Mouse (Mus musculus): ENCODE measurements around the gene Commd4. TPM values are rescaled to one million over a fixed set of nuclear protein-coding genes. Genes with fewer than 3 reads are reported as not detected.

The Commd4 gene
- polyA plus RNA-seq, 1 experiment from 2014 or later: 99.0 TPM

DNA sequence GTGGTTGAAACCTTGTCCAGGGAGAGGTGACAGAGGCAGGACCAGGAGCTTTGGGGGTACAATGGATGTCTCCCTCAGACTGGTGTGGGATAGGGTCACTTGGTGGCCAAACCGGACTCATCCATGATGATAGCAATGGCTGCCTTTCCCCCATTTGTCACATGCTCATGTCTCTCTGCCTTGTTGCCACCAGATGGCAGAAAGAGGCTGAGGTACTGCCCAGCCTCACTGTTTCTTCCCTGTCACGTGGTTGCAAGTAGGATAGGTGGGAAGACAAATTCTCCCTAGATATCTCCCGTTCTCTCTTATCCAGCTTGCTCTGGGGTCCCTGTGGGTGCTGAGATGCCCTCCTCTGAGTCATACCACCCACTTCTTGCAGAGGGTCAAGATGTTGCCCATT, 4.4 kb upstream of the Commd4 start:
- no peak for ATAC-seq (ENCODE audit: low FRiP score, low TSS enrichment)
- Histone ChIP-seq H3K9ac (ENCODE audit: low read depth, low read length) (no peak overlapping the region), H3K4me1 (ENCODE audit: control insufficient read depth, insufficient read depth, low read length) (peaks cover 3% of the 10 kb centered on the region; the same call in 1 of the 2 replicates), H3K27me3 (ENCODE audit: control insufficient read depth, insufficient read depth, low read length) (no peaks in the 10 kb centered on the region), H3K4me2 (replicated peaks; ENCODE audit: low read depth, low read length) (no peak overlapping the region), H3K4me3 (ENCODE audit: low read length) (no peak overlapping the region), H3K36me3 (ENCODE audit: control insufficient read depth, insufficient read depth, low read length) (no peaks in the 10 kb centered on the region), H3K9me3 (ENCODE audit: control insufficient read depth, low read length) (no peaks in the 10 kb centered on the region), H3K27ac (ENCODE audit: low read depth, low read length) (no peak overlapping the region)
- 18% methylated on average over 3 of the region's 3 CpGs for WGBS

DNA sequence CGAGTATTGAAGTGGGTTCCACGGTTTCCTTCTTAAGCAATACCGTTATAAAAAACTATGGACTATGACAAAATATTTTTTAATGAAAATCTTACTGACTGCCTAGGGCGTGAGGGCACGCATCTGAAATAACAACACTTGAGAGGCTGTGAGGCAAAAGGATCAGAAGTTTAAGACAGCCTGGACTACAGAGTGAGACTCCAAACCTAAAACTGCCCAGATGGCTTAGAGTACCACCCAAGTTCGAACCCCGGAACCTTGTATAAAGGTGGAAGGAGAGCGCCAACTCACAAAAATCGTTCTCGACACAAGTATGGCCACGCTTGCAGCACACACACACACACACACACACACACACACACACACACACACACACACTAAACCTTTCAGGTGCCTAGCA, 375 bp upstream of the Commd4 start:
- Histone ChIP-seq H3K27ac (ENCODE audit: low read depth, low read length) (no peak overlapping the region), H3K4me3 (ENCODE audit: low read length) (peak overlapping the region; percentile 88), H3K9me3 (ENCODE audit: control insufficient read depth, low read length) (no peaks in the 10 kb centered on the region), H3K4me1 (ENCODE audit: control insufficient read depth, insufficient read depth, low read length) (peaks cover 10% of the 10 kb centered on the region; the same call in 1 of the 2 replicates), H3K27me3 (ENCODE audit: control insufficient read depth, insufficient read depth, low read length) (no peaks in the 10 kb centered on the region), H3K36me3 (ENCODE audit: control insufficient read depth, insufficient read depth, low read length) (peaks cover 12% of the 10 kb centered on the region; the same call in 1 of the 2 replicates), H3K4me2 (replicated peaks; ENCODE audit: low read depth, low read length) (peak overlapping the region; percentile 95), H3K9ac (ENCODE audit: low read depth, low read length) (peak overlapping the region; percentile 77; the same call in 1 of the 2 replicates)
- WGBS: 35% methylated on average over 11 of the region's 11 CpGs
- ATAC-seq (ENCODE audit: low FRiP score, low TSS enrichment): peak; percentile 5; the same call in 1 of the 2 replicates

DNA sequence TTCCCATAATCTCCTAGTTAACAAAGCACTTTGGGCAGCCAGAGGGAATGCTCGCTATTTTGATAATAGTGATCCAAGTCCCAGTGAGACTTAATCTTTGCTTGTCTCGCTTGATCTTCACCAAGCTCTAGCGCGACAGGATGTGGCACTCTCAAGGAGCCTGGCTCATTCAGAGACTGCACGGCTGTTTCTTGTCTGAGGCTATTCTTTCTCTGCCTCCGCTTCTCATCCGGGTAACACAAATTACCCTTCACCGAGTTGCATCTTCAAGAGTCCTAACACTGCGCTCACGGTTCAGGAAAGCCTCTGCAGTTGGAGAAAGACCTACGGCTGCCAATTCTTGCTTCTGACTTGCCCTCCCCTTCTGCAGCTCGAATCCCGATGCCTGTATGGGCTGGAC, 632 bp downstream of the Commd4 start:
- Histone ChIP-seq H3K4me2 (replicated peaks; ENCODE audit: low read depth, low read length) (peak overlapping the region; percentile 95), H3K36me3 (ENCODE audit: control insufficient read depth, insufficient read depth, low read length) (peaks cover 12% of the 10 kb centered on the region; the same call in 1 of the 2 replicates), H3K9me3 (ENCODE audit: control insufficient read depth, low read length) (no peaks in the 10 kb centered on the region), H3K27ac (ENCODE audit: low read depth, low read length) (no peak overlapping the region), H3K4me3 (ENCODE audit: low read length) (peak overlapping the region; percentile 88), H3K27me3 (ENCODE audit: control insufficient read depth, insufficient read depth, low read length) (no peaks in the 10 kb centered on the region), H3K9ac (ENCODE audit: low read depth, low read length) (peak overlapping the region; percentile 77), H3K4me1 (ENCODE audit: control insufficient read depth, insufficient read depth, low read length) (peaks cover 10% of the 10 kb centered on the region; the same call in 1 of the 2 replicates)
- ATAC-seq (ENCODE audit: low FRiP score, low TSS enrichment): no peak
- WGBS: 34% methylated on average over 13 of the region's 13 CpGs

DNA sequence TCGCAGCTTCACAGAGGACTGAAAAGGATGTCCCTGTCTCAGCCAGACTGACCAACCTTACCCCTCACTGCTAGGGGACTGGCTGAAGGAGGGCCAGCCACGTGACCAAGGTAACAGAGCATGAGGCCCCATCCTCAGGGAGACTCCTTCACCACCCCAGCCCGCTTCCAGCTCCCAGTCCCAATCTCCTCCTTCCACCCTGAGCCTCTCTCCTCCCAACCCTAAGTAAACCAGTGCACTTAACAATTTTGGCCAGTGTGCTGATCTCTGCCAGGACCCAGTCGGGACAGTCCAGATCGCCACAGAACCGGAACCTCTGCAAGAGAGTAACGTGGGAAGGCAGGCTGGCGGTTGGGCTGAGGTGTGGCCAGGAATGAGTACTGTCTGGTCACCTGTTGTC, 1.3 kb downstream of the Commd4 start:
- ATAC-seq (ENCODE audit: low FRiP score, low TSS enrichment): no peak
- Histone ChIP-seq H3K27me3 (ENCODE audit: control insufficient read depth, insufficient read depth, low read length) (no peaks in the 10 kb centered on the region), H3K36me3 (ENCODE audit: control insufficient read depth, insufficient read depth, low read length) (peaks cover 12% of the 10 kb centered on the region; the same call in 1 of the 2 replicates), H3K27ac (ENCODE audit: low read depth, low read length) (no peak overlapping the region), H3K9ac (ENCODE audit: low read depth, low read length) (peak overlapping the region; percentile 28; the same call in 1 of the 2 replicates), H3K4me3 (ENCODE audit: low read length) (no peak overlapping the region), H3K9me3 (ENCODE audit: control insufficient read depth, low read length) (no peaks in the 10 kb centered on the region), H3K4me1 (ENCODE audit: control insufficient read depth, insufficient read depth, low read length) (peaks cover 10% of the 10 kb centered on the region; the same call in 1 of the 2 replicates), H3K4me2 (replicated peaks; ENCODE audit: low read depth, low read length) (peak overlapping the region; percentile 95)
- WGBS: 92% methylated on average over 8 of the region's 8 CpGs

DNA sequence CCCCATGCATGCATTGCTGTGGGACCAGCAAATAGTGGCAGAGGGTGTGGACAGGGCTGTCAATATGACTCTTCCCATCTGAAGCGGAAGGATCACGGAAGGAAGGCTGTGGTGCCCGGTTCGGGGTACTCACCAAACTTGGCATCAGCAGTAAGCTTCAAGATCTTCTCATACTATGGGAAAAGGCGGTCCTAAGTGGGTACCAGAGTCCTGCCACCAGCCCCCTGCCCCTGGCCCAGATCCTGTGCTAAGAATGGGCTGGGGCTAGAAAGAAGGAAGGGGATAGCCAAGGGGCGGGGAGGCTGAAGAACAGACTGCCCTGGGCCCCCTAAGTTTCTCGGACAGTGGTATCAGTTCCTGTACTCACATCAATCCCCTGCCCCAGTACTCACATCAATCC, 1.7 kb downstream of the Commd4 start:
- Histone ChIP-seq H3K27me3 (ENCODE audit: control insufficient read depth, insufficient read depth, low read length) (no peaks in the 10 kb centered on the region), H3K27ac (ENCODE audit: low read depth, low read length) (no peak overlapping the region), H3K9ac (ENCODE audit: low read depth, low read length) (0 out of 2 replicates have a peak overlapping the region, but pooled peaks have one; percentile 28), H3K4me2 (replicated peaks; ENCODE audit: low read depth, low read length) (no peak overlapping the region), H3K9me3 (ENCODE audit: control insufficient read depth, low read length) (no peaks in the 10 kb centered on the region), H3K4me3 (ENCODE audit: low read length) (no peak overlapping the region), H3K36me3 (ENCODE audit: control insufficient read depth, insufficient read depth, low read length) (peaks cover 12% of the 10 kb centered on the region; the same call in 1 of the 2 replicates), H3K4me1 (ENCODE audit: control insufficient read depth, insufficient read depth, low read length) (peaks cover 10% of the 10 kb centered on the region; the same call in 1 of the 2 replicates)
- WGBS: 97% methylated on average over 7 of the region's 7 CpGs
- ATAC-seq (ENCODE audit: low FRiP score, low TSS enrichment): no peak

DNA sequence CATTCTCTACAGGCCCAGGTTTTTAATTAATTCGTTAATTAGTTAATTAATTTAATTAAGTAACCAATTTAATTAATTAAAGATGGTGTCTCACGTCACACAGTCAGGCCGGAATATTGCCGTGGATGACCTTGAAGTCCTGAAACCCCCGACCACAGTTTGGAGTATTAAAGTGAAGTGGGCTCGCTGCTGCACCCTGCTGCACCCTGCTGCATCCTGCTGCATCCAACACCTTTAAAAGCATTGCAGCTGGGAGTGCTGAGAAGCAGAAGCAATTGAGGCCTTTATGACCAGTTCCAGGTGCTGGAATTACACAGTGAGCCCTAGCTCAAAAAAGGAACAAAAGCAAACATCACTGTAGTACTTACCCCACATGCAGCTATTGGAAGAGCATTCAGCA, 5.8 kb downstream of the Commd4 start:
- WGBS: 45% methylated on average over 6 of the region's 6 CpGs
- no peak overlapping the region for H3K27ac ChIP-seq (ENCODE audit: low read depth, low read length)
- H3K4me3 ChIP-seq (ENCODE audit: low read length): no peak overlapping the region
- H3K9me3 ChIP-seq (ENCODE audit: control insufficient read depth, low read length): no peaks in the 10 kb centered on the region
- peaks cover 6% of the 10 kb centered on the region; the same call in 1 of the 2 replicates for H3K4me1 ChIP-seq (ENCODE audit: control insufficient read depth, insufficient read depth, low read length)
- H3K4me2 ChIP-seq (replicated peaks; ENCODE audit: low read depth, low read length): no peak overlapping the region
- ATAC-seq (ENCODE audit: low FRiP score, low TSS enrichment): no peak
- no peaks in the 10 kb centered on the region for H3K27me3 ChIP-seq (ENCODE audit: control insufficient read depth, insufficient read depth, low read length)
- H3K36me3 ChIP-seq (ENCODE audit: control insufficient read depth, insufficient read depth, low read length): peaks cover 12% of the 10 kb centered on the region; the same call in 1 of the 2 replicates
- H3K9ac ChIP-seq (ENCODE audit: low read depth, low read length): no peak overlapping the region

DNA sequence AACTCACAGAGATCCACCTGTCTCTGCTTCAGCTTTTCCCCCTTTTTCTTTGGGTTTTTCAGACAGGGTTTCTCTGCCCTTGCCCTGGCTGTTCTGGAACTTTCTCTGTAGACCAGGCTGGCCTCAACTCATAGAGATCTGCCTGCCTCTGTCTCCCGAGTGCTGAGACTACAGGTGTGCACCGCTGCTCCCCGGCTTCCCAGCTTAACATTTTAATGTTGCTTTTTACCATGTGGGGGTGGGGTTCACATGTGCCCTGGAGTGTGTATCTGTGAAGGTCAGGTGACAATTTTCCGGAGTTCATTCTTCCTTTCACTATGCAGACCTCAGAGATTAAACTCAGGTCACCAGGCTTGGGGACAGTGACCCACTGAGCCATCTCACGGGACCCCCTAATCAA, 7.9 kb downstream of the Commd4 start:
- H3K27me3 ChIP-seq (ENCODE audit: control insufficient read depth, insufficient read depth, low read length): no peaks in the 10 kb centered on the region
- 86% methylated on average over 5 of the region's 5 CpGs for WGBS
- ATAC-seq (ENCODE audit: low FRiP score, low TSS enrichment): no peak

DNA sequence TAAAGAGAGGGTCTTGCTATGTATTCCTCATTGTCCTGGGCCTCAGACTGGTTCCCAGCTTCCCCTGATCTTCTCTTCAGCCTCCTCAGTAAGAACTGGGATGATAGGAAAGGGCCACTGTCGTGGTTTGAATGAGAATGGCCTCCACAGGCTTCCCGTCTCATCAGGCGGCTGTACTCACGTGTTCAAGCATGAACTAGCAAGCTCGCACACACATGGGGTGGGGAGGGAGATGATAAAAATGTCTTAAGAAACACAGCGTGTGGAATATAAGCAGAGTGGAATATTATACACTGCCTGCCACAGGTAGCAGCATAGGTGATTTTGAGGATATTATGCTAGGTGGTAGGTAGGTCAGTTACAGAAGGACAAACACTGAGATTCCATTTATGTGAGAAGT, 9.1 kb downstream of the Commd4 start:
- peak overlapping the region; percentile 69; the same call in 1 of the 2 replicates for H3K9ac ChIP-seq (ENCODE audit: low read depth, low read length)
- peak overlapping the region; percentile 60; the same call in 1 of the 2 replicates for H3K4me3 ChIP-seq (ENCODE audit: low read length)
- H3K4me1 ChIP-seq (ENCODE audit: control insufficient read depth, insufficient read depth, low read length): 0 out of 2 replicates have a peak, but pooled peaks cover 3% of the 10 kb centered on the region
- no peaks in the 10 kb centered on the region for H3K9me3 ChIP-seq (ENCODE audit: control insufficient read depth, low read length)
- H3K4me2 ChIP-seq (replicated peaks; ENCODE audit: low read depth, low read length): peak overlapping the region; percentile 69
- 78% methylated on average over 6 of the region's 6 CpGs for WGBS
- H3K27ac ChIP-seq (ENCODE audit: low read depth, low read length): peak overlapping the region; percentile 89; the same call in 1 of the 2 replicates
- no peak for ATAC-seq (ENCODE audit: low FRiP score, low TSS enrichment)
- no peaks in the 10 kb centered on the region for H3K27me3 ChIP-seq (ENCODE audit: control insufficient read depth, insufficient read depth, low read length)
- 0 out of 2 replicates have a peak, but pooled peaks cover 6% of the 10 kb centered on the region for H3K36me3 ChIP-seq (ENCODE audit: control insufficient read depth, insufficient read depth, low read length)

More for the DNA sequence above, 7.9 kb downstream of the Commd4 start:
- Histone ChIP-seq H3K9ac (ENCODE audit: low read depth, low read length) (no peak overlapping the region), H3K27ac (ENCODE audit: low read depth, low read length) (no peak overlapping the region), H3K4me1 (ENCODE audit: control insufficient read depth, insufficient read depth, low read length) (0 out of 2 replicates have a peak, but pooled peaks cover 3% of the 10 kb centered on the region), H3K4me2 (replicated peaks; ENCODE audit: low read depth, low read length) (no peak overlapping the region), H3K4me3 (ENCODE audit: low read length) (no peak overlapping the region), H3K9me3 (ENCODE audit: control insufficient read depth, low read length) (no peaks in the 10 kb centered on the region), H3K36me3 (ENCODE audit: control insufficient read depth, insufficient read depth, low read length) (peaks cover 10% of the 10 kb centered on the region; the same call in 1 of the 2 replicates)

DNA sequence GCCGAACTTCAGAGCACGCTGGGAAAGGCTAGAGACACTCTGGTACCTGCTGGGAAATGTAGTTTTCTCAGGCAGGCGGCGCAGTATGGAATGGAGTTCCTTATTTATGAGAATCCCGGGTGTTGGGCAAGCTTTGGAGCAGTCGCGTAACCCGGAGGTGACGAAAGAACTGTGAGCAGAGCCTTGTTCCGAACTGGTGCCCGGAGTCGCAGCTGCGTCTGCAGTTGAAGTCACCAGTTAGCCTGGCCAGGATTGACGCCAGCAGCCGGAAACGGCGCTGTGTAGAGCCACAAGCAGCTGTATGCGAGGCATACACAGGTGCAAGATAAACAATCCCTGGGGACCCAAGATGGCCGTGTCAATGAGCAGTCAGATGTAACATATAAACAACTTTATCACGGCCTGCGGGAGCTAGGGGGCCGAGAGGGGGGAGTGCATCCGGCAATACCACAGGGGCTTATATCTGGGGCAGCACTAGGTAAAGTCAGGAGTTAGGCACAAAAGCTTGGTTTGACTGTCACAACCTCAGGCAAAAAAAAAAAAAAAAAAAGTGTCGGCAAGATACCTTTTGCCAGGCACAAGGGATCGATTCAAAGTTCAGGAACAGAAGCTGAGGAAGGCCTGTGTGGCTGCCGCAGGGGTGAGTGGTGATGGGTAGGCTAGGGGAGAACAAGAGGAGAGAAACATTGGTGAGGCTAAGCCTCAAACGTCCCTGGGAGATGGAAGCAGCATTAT, 9.8 kb downstream of the Commd4 start, which contains the start of gene Neil1:
TSS of gene Neil1 (minus strand) at position 162 of the 735 bp plus-strand sequence.
- Histone ChIP-seq H3K27ac (ENCODE audit: low read depth, low read length) (peak within 1 kb of the TSS; percentile 89), H3K9me3 (ENCODE audit: control insufficient read depth, low read length) (no peaks in the 10 kb centered on the region), H3K4me2 (replicated peaks; ENCODE audit: low read depth, low read length) (peak within 1 kb of the TSS; percentile 69), H3K36me3 (ENCODE audit: control insufficient read depth, insufficient read depth, low read length) (0 out of 2 replicates have a peak, but pooled peaks cover 5% of the 10 kb centered on the region), H3K4me3 (ENCODE audit: low read length) (peak within 1 kb of the TSS; percentile 60), H3K27me3 (ENCODE audit: control insufficient read depth, insufficient read depth, low read length) (no peaks in the 10 kb centered on the region), H3K9ac (ENCODE audit: low read depth, low read length) (peak within 1 kb of the TSS; percentile 69), H3K4me1 (ENCODE audit: control insufficient read depth, insufficient read depth, low read length) (0 out of 2 replicates have a peak, but pooled peaks cover 3% of the 10 kb centered on the region)
- WGBS: 1% methylated on average over 27 of the region's 27 CpGs
- ATAC-seq (ENCODE audit: low FRiP score, low TSS enrichment): peak; percentile 91
